Mouse (Mus musculus) ES-E14 (cell line): ENCODE data around the gene C1qtnf5. TPM values are rescaled to one million over a fixed set of nuclear protein-coding genes. Genes with fewer than 3 reads are reported as not detected.

Experiments used
- DNase-seq: peaks from one replicate; pipeline ENCODE4 v3.0.0-alpha.2; 2013; ENCODE audit warnings: low read depth, low spot score
- H3K27ac ChIP-seq: 2 replicates; pipeline ENCODE4 v1.5.1; 2012; ENCODE audit warnings: low read depth, mild to moderate bottlenecking, low read length, moderate library complexity, mixed read lengths; ENCODE audit not compliant: poor library complexity, insufficient read depth, severe bottlenecking
- H3K36me3 ChIP-seq: 2 replicates; pipeline ENCODE4 v1.6.1; 2012; ENCODE audit warnings: mild to moderate bottlenecking, low read length, moderate library complexity, mixed read lengths; ENCODE audit not compliant: control insufficient read depth, poor library complexity, insufficient read depth, severe bottlenecking
- H3K4me1 ChIP-seq, 2 experiments: fragments of 150-350 bp in 1 of 2; sonication (generic) in 1 of 2; 2 replicates each; pipeline ENCODE4 v1.6.1; 2012; ENCODE audit warnings: low read length in 2 of 2, mild to moderate bottlenecking in 1 of 2, mixed read lengths in 1 of 2; ENCODE audit not compliant: control insufficient read depth in 2 of 2, insufficient read depth in 2 of 2, poor library complexity in 1 of 2
- H3K4me3 ChIP-seq, 2 experiments: fragments of 150-350 bp in 1 of 2; sonication (generic) in 1 of 2; 2 replicates each; pipeline ENCODE4 v1.5.1; 2012; ENCODE audit warnings: low read length in 2 of 2, low read depth in 1 of 2, mild to moderate bottlenecking in 1 of 2, mixed read lengths in 1 of 2; ENCODE audit not compliant: insufficient read depth in 1 of 2, poor library complexity in 1 of 2, severe bottlenecking in 1 of 2
- H3K9ac ChIP-seq: 2 replicates; pipeline ENCODE4 v1.6.1; 2012; ENCODE audit warnings: low read depth, mild to moderate bottlenecking, low read length, mixed read lengths; ENCODE audit not compliant: poor library complexity, insufficient read depth, severe bottlenecking
- H3K9me3 ChIP-seq: fragments of 150-350 bp; sonication (generic); 2 replicates; pipeline ENCODE4 v1.6.1; 2012; ENCODE audit warnings: low read depth, mild to moderate bottlenecking, low read length; ENCODE audit not compliant: control insufficient read depth, insufficient read depth
- CHD2 ChIP-seq: IDR thresholded peaks from 2 replicates; pipeline ENCODE4 v1.6.1; 2014; ENCODE audit warnings: mild to moderate bottlenecking, low read depth, low read length, inconsistent platforms
- HCFC1 ChIP-seq: IDR thresholded peaks from 2 replicates; pipeline ENCODE4 v1.6.1; 2012; ENCODE audit warnings: low read length, inconsistent platforms, borderline replicate concordance; ENCODE audit not compliant: insufficient read depth
- MAFK ChIP-seq: IDR thresholded peaks from 2 replicates; pipeline ENCODE4 v1.6.1; 2014; ENCODE audit warnings: mild to moderate bottlenecking, low read depth, low read length, inconsistent platforms; ENCODE audit not compliant: insufficient read depth
- ZC3H11A ChIP-seq: IDR thresholded peaks from 2 replicates; pipeline ENCODE4 v1.6.1; 2012; ENCODE audit warnings: low read depth, mild to moderate bottlenecking, inconsistent platforms, low read length, borderline replicate concordance
- ZNF384 ChIP-seq: IDR thresholded peaks from 2 replicates; pipeline ENCODE4 v1.6.1; 2012; ENCODE audit warnings: low read depth, low read length, inconsistent platforms
- in situ Hi-C, 2 experiments: fragments of 600-800 bp; cut with MboI; formaldehyde crosslinking; loops; one replicate each; pipeline ENCODE4 v1.15.1; 2025; ENCODE audit warnings: low sequenced_read_pairs in 2 of 2, inconsistent platforms in 1 of 2; ENCODE audit not compliant: unreplicated experiment in 2 of 2
- total RNA-seq: library from RNA; depleted of rRNA; stranded (reverse); fragments of 300-350 nt; gene quantifications from 2 replicates; pipeline ENCODE4 v1.2.3, GENCODE M21; 2012

Gene C1qtnf5
- total RNA-seq, 1 experiment = 1.6 TPM

GRCm38 (mm10) chr9:44106182-44106581 lies 863 bp upstream of the C1qtnf5 start:
- H3K4me1 ChIP-seq = peaks cover 0 to 20% of the 10 kb centered on the region in 2 experiments; a peak in 2 of 4 replicates

GRCm38 (mm10) chr9:44106596-44106995 lies 449 bp upstream of the C1qtnf5 start:
- in situ Hi-C loops = no loop called here
- Histone ChIP-seq H3K27ac (no peak overlapping the region), H3K9me3 (no peaks in the 10 kb centered on the region), H3K4me1 (peaks cover 0 to 19% of the 10 kb centered on the region in 2 experiments; a peak in 2 of 4 replicates), H3K36me3 (peaks cover 17% of the 10 kb centered on the region; the same call in 1 of the 2 replicates), H3K9ac (no peak overlapping the region), H3K4me3 (no peak overlapping the region)
- no peak for DNase-seq
- TF ChIP-seq CHD2 (no peak), ZNF384 (no peak), MAFK (no peak), HCFC1 (no peak), ZC3H11A (no peak)

More at GRCm38 (mm10) chr9:44106182-44106581, 863 bp upstream of the C1qtnf5 start:
- Histone ChIP-seq H3K4me3 (no peak overlapping the region), H3K27ac (no peak overlapping the region), H3K9ac (no peak overlapping the region), H3K9me3 (no peaks in the 10 kb centered on the region), H3K36me3 (peaks cover 17% of the 10 kb centered on the region; the same call in 1 of the 2 replicates)
- TF ChIP-seq ZNF384 = no peak
- TF ChIP-seq ZC3H11A = no peak
- TF ChIP-seq HCFC1 = no peak
- no peak for TF ChIP-seq MAFK
- DNase-seq = no peak
- in situ Hi-C loops = no loop called here

- Histone ChIP-seq H3K36me3 (peaks cover 17% of the 10 kb centered on the region; the same call in 1 of the 2 replicates), H3K4me3 (peak overlapping the region; percentile 5 to 66; a peak in 3 of 4 replicates), H3K9me3 (no peaks in the 10 kb centered on the region), H3K4me1 (peaks cover 0 to 19% of the 10 kb centered on the region in 2 experiments; a peak in 2 of 4 replicates), H3K27ac (no peak overlapping the region), H3K9ac (peak overlapping the region; percentile 68)
- DNase-seq = no peak
- in situ Hi-C loops = no loop called here
- TF ChIP-seq ZC3H11A (no peak), ZNF384 (no peak)
Observed at GRCm38 (mm10) chr9:44107557-44108179, 623 bp downstream of the C1qtnf5 start.

DNA sequence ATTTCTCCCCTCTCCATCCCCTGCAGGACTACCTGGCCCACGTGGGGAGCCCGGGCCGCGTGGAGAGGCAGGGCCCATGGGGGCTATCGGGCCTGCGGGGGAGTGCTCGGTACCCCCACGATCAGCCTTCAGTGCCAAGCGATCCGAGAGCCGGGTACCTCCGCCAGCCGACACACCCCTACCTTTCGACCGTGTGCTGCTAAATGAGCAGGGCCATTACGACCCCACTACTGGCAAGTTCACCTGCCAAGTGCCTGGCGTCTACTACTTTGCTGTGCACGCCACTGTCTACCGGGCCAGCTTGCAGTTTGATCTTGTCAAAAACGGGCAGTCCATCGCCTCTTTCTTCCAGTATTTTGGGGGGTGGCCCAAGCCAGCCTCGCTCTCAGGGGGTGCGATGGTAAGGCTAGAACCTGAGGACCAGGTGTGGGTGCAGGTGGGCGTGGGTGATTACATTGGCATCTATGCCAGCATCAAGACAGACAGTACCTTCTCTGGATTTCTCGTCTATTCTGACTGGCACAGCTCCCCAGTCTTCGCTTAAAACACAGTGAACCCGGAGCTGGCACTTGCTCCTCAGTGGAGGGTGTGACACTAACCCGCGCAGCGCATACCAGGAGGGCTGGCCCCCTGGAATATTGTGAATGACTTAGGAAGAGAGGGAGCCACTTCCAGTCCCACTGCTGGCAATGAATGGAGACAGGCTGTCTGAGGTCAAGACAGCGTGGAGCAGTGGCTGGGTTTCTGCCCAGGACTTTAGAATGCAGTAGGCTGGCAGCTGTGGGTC lies 1.4 kb downstream of the C1qtnf5 start:
- TF ChIP-seq ZNF384 (no peak), MAFK (no peak), HCFC1 (no peak), ZC3H11A (no peak), CHD2 (no peak)
- DNase-seq = no peak
- Histone ChIP-seq H3K9ac (peak overlapping the region; percentile 68; the same call in 1 of the 2 replicates), H3K9me3 (no peaks in the 10 kb centered on the region), H3K36me3 (peaks cover 17% of the 10 kb centered on the region; the same call in 1 of the 2 replicates), H3K27ac (no peak overlapping the region), H3K4me1 (peaks cover 0 to 19% of the 10 kb centered on the region in 2 experiments; a peak in 2 of 4 replicates), H3K4me3 (peak overlapping the region; percentile 5 to 66; a peak in 3 of 4 replicates)
- in situ Hi-C loops = no loop called here
